Mouse (Mus musculus): Measurements from ENCODE around the gene Olfr724.
"Not testable (repeated sequence)": the region's sequence is repeated elsewhere in the genome, so short reads cannot be mapped to it uniquely, and the experiment has no call there.

The Olfr724 gene

DNA sequence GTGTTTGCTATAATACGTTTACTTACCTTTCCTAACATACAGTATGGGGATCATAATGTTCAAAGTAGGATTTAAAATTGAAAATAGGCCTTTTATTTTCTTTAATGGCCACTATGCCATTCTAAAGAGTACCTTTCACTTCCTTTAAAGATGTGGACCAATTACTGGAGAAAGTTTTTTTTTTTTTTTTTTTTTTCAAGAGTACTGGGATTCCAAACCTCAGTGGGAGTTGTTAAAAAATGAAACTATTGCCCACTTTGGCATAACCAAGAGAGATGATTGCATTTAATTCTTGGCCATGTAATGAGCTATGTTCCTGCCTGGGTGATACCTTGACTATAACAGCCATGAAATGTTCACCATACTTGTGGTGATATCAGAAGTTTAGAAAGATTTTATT, at the start of gene Olfr724:
Gene Olfr724 (minus strand): TSS at position 101 of the 400 bp plus-strand sequence.
- not testable (repeated sequence) for DNase-seq (ENCODE audit: low spot score)

- no peak for DNase-seq (ENCODE audit: low spot score)
Measured at GRCm38 (mm10) chr14:49955890-49956289, 7.2 kb downstream of the Olfr724 start.

DNA sequence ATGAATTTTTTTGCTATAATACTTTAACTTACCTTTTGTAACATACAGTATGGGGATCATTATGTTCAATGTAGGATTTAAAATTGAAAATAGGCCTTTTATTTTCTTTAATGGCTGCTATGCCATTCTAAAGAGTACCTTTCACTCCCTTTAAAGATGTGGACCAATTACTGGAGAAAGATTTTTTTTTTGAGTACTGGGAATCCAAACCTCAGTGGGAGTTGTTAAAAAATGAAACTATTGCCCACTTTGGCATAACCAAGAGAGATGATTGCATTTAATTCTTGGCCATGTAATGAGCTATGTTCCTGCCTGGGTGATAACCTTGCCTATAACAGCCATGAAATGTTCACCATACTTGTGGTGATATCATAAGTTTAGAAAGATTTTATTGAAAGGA, 31.4 kb downstream of the Olfr724 start, which contains the start of gene Olfr723:
Gene Olfr723 (minus strand): TSS at position 101 of the 400 bp plus-strand sequence.
- DNase-seq (ENCODE audit: low spot score) = not testable (repeated sequence)

Data from c-Kit-positive CD71-positive TER-119-positive erythroid progenitor cells, embryonic 14.5 days (primary cell).